Mouse (Mus musculus): ENCODE results near the gene Esrrg. TPM values are rescaled to one million over a fixed set of nuclear protein-coding genes. Genes with fewer than 3 reads are reported as not detected.

The Esrrg gene
- polyA plus RNA-seq, 1 experiment from 2014 or later: 1.8 TPM

DNA sequence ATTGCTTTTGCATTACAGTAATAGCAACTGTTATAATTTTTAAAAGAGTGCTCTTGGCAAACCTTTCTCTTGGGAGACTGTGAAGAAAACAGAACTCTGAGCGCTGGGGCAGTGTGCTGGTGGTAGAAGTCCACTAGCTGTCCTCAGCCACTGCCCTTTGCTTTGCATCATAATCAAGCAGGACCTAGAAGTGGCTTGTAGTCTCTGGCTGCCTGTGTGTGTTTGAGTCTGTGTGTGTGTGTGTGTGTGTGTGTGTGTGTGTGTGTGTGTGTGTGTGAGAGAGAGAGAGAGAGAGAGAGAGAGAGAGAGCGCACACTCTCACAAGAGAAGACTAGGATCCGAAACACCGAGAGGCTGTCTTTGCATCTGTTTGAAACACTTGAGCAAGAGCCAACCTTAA is 390.5 kb downstream of the Esrrg start:
- no peaks in the 10 kb centered on the region for H3K4me1 ChIP-seq (ENCODE audit: insufficient read depth)
- ATAC-seq (ENCODE audit: insufficient read depth) (no peak), DNase-seq (no peak)
- H3K4me3 ChIP-seq (ENCODE audit: low read depth, low read length): no peak overlapping the region
- H3K9me3 ChIP-seq (ENCODE audit: low read depth, low read length): no peaks in the 10 kb centered on the region
- no peaks in the 10 kb centered on the region for H3K36me3 ChIP-seq (ENCODE audit: insufficient read depth)
- no peak overlapping the region for H3K4me2 ChIP-seq
- H3K9ac ChIP-seq: no peak overlapping the region
- WGBS: 49% methylated on average over 4 of the region's 4 CpGs
- no peak for TF ChIP-seq CTCF (IDR thresholded peaks at IDR 0.05; ENCODE audit: low read depth)
- 0 out of 2 replicates have a peak, but pooled peaks cover 5% of the 10 kb centered on the region for H3K27me3 ChIP-seq (ENCODE audit: insufficient read depth, low read length)
- H3K27ac ChIP-seq (ENCODE audit: low read depth): no peak overlapping the region

- Histone ChIP-seq H3K4me3 (ENCODE audit: low read depth, low read length) (no peak overlapping the region; the same call in 1 of the 2 replicates), H3K4me1 (ENCODE audit: insufficient read depth) (no peaks in the 10 kb centered on the region), H3K9me3 (ENCODE audit: low read depth, low read length) (no peaks in the 10 kb centered on the region), H3K27me3 (ENCODE audit: insufficient read depth, low read length) (0 out of 2 replicates have a peak, but pooled peaks cover 5% of the 10 kb centered on the region), H3K9ac (no peak overlapping the region), H3K36me3 (ENCODE audit: insufficient read depth) (no peaks in the 10 kb centered on the region), H3K4me2 (peak overlapping the region; percentile 35; the same call in 1 of the 2 replicates), H3K27ac (ENCODE audit: low read depth) (no peak overlapping the region)
- ATAC-seq (ENCODE audit: insufficient read depth): no peak
- peak; percentile 34 for DNase-seq
- WGBS: 24% methylated on average over 8 of the region's 8 CpGs
- no peak for TF ChIP-seq CTCF (IDR thresholded peaks at IDR 0.05; ENCODE audit: low read depth)
Observed at GRCm38 (mm10) chr1:188000189-188000588, 391.6 kb downstream of the Esrrg start.

GRCm38 (mm10) chr1:188006820-188007491 is 398.4 kb downstream of the Esrrg start:
- TF ChIP-seq CTCF (IDR thresholded peaks at IDR 0.05; ENCODE audit: low read depth): no peak
- 23% methylated on average over 13 of the region's 13 CpGs for WGBS
- Histone ChIP-seq H3K9me3 (ENCODE audit: low read depth, low read length) (no peaks in the 10 kb centered on the region), H3K27ac (ENCODE audit: low read depth) (no peak overlapping the region), H3K27me3 (ENCODE audit: insufficient read depth, low read length) (0 out of 2 replicates have a peak, but pooled peaks cover 4% of the 10 kb centered on the region), H3K4me3 (ENCODE audit: low read depth, low read length) (no peak overlapping the region), H3K4me1 (ENCODE audit: insufficient read depth) (no peaks in the 10 kb centered on the region), H3K4me2 (peak overlapping the region; percentile 48), H3K9ac (no peak overlapping the region), H3K36me3 (ENCODE audit: insufficient read depth) (no peaks in the 10 kb centered on the region)
- ATAC-seq (ENCODE audit: insufficient read depth) (no peak), DNase-seq (peak; percentile 23)

DNA sequence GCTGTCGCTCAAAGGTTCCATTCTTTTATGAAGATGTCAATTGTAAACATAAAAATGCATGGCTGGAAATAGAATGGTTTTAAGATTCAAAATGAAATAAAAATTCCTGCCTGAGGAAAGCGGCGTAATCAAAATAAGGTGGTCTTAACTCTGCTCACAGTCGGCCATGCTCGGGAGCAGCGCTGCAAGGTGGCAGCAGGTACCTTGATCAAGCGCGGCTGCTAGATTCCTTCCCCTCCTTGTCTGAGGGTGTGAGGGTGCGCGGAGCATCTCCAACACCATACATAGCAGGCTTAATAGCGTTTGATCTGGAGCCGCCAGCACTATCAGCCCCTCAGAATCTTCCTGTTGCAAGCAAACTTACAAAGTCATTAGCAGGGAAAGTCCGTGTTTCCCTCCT is 399.9 kb downstream of the Esrrg start:
- no peak for ATAC-seq (ENCODE audit: insufficient read depth)
- Histone ChIP-seq H3K36me3 (ENCODE audit: insufficient read depth) (no peaks in the 10 kb centered on the region), H3K27me3 (ENCODE audit: insufficient read depth, low read length) (0 out of 2 replicates have a peak, but pooled peaks cover 4% of the 10 kb centered on the region), H3K4me3 (ENCODE audit: low read depth, low read length) (no peak overlapping the region), H3K4me2 (no peak overlapping the region), H3K9me3 (ENCODE audit: low read depth, low read length) (no peaks in the 10 kb centered on the region), H3K4me1 (ENCODE audit: insufficient read depth) (no peaks in the 10 kb centered on the region), H3K27ac (ENCODE audit: low read depth) (no peak overlapping the region), H3K9ac (no peak overlapping the region)
- TF ChIP-seq CTCF (IDR thresholded peaks at IDR 0.05; ENCODE audit: low read depth): no peak
- DNase-seq: no peak
- 50% methylated on average over 13 of the region's 13 CpGs for WGBS

DNA sequence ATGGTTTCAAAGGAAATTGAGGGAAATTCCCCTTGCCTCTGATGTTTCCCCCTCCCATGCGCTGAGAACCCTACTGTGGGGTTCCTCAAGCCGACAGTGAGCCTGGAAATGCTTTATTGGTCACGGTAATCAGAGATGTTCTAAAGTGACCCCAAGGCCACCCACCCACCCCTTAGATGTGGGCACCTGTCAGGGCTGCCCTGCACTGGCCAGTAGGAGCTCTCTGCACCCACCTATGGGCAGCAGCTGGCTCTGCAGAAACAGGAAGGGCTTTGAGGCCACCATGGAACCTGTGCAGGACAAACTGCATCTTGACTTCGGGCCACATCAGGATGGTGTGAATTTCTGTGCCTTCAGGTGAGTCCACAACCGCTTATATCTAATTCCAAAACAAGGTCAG is 401.3 kb downstream of the Esrrg start:
- ATAC-seq (ENCODE audit: insufficient read depth) (no peak), DNase-seq (no peak)
- 80% methylated on average over 5 of the region's 5 CpGs for WGBS
- no peak overlapping the region for H3K9ac ChIP-seq
- H3K4me1 ChIP-seq (ENCODE audit: insufficient read depth): no peaks in the 10 kb centered on the region
- no peaks in the 10 kb centered on the region for H3K9me3 ChIP-seq (ENCODE audit: low read depth, low read length)
- 0 out of 2 replicates have a peak, but pooled peaks cover 4% of the 10 kb centered on the region for H3K27me3 ChIP-seq (ENCODE audit: insufficient read depth, low read length)
- no peak overlapping the region for H3K27ac ChIP-seq (ENCODE audit: low read depth)
- no peak overlapping the region for H3K4me3 ChIP-seq (ENCODE audit: low read depth, low read length)
- no peak; the same call in 1 of the 2 replicates for TF ChIP-seq CTCF (IDR thresholded peaks at IDR 0.05; ENCODE audit: low read depth)
- no peak overlapping the region for H3K4me2 ChIP-seq
- H3K36me3 ChIP-seq (ENCODE audit: insufficient read depth): no peaks in the 10 kb centered on the region

DNA sequence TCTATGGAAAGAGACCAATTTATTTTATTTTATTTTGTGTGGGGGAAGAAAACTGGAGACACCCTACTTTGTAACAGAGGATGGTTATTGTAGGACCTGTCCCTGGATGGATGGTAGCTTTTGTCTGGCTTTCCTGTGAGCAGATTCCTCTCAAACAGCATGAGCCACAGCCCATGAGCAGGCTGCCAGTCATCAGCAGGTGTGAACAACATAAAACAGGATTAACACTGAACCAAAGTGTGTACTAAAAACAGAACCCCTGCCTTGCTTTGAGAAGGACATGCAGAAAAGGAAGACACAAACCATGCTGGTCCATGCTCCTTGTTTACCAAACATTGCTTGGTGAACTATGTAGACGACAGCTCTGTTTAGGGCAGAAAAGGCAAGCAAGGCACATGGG is 402.3 kb downstream of the Esrrg start:
- Histone ChIP-seq H3K9me3 (ENCODE audit: low read depth, low read length) (no peaks in the 10 kb centered on the region), H3K4me3 (ENCODE audit: low read depth, low read length) (no peak overlapping the region), H3K27me3 (ENCODE audit: insufficient read depth, low read length) (0 out of 2 replicates have a peak, but pooled peaks cover 1% of the 10 kb centered on the region), H3K4me2 (no peak overlapping the region), H3K9ac (no peak overlapping the region), H3K27ac (ENCODE audit: low read depth) (no peak overlapping the region), H3K4me1 (ENCODE audit: insufficient read depth) (no peaks in the 10 kb centered on the region), H3K36me3 (ENCODE audit: insufficient read depth) (no peaks in the 10 kb centered on the region)
- no peak for DNase-seq
- ATAC-seq (ENCODE audit: insufficient read depth): no peak
- WGBS: 61% methylated on average over 1 of the region's 1 CpGs
- TF ChIP-seq CTCF (IDR thresholded peaks at IDR 0.05; ENCODE audit: low read depth): no peak

GRCm38 (mm10) chr1:188014411-188014810 is 405.8 kb downstream of the Esrrg start:
- TF ChIP-seq CTCF (IDR thresholded peaks at IDR 0.05; ENCODE audit: low read depth): no peak
- Histone ChIP-seq H3K4me1 (ENCODE audit: insufficient read depth) (no peaks in the 10 kb centered on the region), H3K27ac (ENCODE audit: low read depth) (no peak overlapping the region), H3K4me3 (ENCODE audit: low read depth, low read length) (no peak overlapping the region), H3K9me3 (ENCODE audit: low read depth, low read length) (no peaks in the 10 kb centered on the region), H3K9ac (no peak overlapping the region), H3K27me3 (ENCODE audit: insufficient read depth, low read length) (no peaks in the 10 kb centered on the region), H3K4me2 (no peak overlapping the region), H3K36me3 (ENCODE audit: insufficient read depth) (no peaks in the 10 kb centered on the region)
- ATAC-seq (ENCODE audit: insufficient read depth) (no peak), DNase-seq (no peak)
- 67% methylated on average over 4 of the region's 4 CpGs for WGBS
